Mouse (Mus musculus): Measurements from ENCODE around the gene Parp9. TPM values are rescaled to one million over a fixed set of nuclear protein-coding genes. Genes with fewer than 3 reads are reported as not detected.
"Not testable (repeated sequence)": the region's sequence is repeated elsewhere in the genome, so short reads cannot be mapped to it uniquely, and the experiment has no call there.

Gene Parp9
- total RNA-seq (2021), result 1 to 10 TPM; 3.2 to 3.3 TPM

DNA sequence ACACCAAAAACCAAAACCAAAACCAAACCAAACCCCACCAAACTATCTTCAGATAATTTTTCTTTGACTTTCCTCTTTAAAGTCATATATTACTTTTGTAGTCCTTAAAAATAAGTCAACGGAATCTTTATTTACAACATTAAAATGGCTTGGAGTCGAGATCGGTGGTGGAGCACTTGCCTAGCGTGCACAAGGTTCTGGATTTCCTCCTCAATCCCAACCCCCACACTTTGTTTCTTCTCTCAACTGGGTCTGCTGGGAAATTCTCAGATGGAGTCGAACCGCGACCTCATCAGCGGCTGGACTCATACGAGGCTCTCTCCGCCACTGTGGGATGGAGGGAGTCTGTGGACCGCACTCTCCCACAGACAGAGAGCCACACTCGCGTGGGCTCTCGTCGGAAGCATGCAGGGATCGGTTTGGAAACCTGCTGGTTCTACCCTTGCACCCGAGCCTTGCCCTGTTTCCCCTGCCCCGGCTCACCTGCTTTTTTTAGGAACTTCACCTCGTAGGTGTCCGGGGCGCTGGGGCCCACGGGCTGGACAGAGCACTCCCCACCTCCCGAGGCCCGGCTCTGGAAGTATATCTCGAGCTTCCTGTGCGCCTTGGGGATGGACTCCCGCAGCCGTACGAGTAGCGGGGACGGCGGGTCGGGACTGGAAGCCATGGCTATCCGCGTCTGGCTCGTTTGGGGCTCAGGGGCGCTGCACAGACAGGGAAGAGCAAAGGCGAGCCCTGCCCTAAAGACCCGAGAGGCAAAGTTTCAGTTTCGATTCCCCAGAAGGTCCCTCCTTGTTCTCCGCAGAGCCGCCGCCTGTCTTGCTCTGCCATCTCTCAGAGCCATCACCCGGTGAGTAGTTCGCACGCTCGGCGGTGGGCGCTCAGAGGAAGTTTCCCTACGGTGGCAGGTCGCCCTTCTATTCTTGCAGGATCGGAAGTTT lies at the start of gene Parp9, which contains the start of gene Dtx3l:
Gene Parp9, plus strand, starts transcription at position 260 of the 941 bp plus-strand sequence.
Gene Dtx3l, minus strand, starts transcription at position 941 of the 941 bp plus-strand sequence.
- peak; percentile 30 to 46 for DNase-seq

DNA sequence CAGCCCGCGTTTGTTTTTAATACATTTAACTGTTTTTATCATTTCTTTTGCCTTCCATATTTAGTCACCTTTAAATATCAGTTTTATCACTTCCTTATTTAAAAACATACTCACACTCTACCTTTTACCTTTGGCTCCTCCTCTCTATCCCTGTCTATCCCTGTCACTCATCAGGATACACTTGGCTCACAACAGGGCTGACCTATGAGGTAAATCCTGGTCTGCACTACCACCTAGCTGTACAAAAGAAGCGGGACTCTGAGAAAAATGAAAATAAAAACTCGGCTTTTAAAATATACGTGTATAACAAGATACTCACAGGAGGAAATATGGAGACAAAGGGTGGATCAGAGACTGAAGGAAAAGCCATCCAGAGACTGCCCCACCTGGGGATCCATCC lies 49.4 kb upstream of the Parp9 start:
- no peak for DNase-seq

DNA sequence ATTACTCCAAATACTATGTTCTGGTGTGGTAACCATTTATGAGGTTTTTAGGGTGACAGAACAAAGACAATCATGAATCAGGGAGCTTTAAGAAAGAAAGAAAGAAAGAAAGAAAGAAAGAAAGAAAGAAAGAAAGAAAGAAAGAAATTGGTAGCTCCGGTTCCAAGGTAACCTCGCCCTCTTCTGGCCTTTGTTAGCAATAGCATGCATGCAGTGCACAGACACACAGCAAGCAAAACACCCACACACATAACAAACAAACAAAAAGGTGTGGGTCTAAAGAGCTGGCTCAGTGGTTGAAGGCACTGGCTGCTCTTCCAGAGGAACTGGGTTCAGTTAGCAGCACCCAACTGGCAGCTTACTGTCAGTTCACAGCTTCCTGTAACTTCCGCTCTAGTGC lies 47.6 kb upstream of the Parp9 start:
- DNase-seq, result no peak

DNA sequence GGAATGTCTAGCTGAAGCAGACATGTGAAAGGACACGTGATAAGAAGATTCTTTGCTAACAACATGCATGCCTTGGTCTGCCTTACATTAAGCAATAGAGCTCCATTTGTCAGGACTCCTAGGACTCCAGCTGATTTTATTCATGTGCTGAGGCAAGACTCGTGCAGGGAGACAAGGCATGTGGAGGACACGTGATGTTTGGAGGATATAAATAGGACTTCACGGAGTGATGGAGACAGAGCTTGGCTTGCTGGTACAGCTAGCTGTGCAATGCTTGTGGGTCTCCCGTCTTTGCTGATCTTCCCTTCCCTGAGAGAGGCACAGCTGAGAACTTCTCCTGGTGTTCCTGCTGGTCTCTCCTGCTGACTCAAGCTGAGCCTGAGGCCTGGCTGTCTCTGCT lies 46.7 kb upstream of the Parp9 start:
- not testable (repeated sequence) for DNase-seq

DNA sequence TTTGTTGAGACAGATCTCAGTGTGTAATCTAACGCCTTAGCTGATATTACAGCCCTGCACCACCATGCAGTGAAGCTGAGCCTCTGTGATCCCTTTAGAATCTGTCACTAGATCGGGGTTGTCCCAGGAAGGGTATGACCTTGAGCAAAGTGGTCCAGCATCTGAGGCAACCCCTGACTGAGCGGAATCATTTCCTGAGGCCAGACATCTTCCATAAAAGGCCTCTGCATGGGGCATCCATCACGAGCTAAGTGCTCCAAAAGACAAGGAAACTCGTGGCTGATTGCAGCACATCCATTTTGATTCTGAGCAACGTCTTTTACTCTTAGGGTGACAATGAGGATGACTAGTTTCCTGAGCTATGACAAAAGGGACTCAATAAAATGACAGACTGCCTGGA lies 43.3 kb upstream of the Parp9 start:
- no peak for DNase-seq

DNA sequence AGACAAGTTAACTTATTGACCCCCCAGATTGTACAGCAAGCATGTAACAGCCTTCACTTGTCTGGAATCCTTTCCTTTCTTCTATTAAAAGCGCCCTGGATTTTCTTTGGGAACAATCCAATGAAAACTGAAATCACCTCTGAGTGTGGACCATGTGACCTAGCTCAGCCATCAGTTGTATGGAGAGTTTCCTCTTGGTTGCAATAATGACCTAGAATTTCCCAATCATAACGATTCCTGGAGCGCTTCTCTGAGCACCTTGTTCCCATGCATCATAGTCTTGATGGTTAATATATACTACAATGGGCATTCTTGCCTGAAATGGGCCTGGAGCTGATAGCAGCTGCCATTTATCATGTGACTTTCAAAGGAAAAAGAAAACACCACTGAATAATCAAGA lies 37.7 kb upstream of the Parp9 start:
- no peak for DNase-seq

DNA sequence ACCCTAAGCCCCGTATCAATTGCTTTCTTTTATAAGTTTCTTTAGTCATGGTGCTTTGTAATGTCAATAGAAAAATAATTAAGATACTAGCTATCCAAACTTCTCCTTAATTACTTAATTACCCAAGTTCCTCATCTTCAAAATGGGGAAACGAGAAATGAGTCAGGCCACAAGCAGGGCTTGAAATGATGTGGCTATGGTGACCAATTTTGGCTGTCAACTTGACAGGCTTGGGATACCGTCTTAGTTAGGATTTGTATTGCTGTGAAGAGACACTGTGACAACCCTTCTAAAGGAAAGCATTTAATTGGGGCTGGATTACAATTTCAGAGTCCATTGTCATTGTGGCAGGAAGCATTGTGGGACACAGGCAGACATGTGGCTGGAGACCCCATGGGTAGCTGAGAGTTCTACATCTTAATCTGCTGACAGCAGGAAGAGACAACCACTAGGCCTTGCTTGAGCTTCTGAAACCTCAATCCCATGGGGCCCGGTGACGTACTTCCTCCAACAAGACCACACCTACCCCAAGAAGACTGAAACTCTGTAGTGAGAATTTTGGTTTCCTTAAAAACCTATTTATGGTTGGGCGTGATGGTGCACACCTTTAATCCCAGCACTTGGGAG lies 35.1 kb upstream of the Parp9 start:
- no peak for DNase-seq

DNA sequence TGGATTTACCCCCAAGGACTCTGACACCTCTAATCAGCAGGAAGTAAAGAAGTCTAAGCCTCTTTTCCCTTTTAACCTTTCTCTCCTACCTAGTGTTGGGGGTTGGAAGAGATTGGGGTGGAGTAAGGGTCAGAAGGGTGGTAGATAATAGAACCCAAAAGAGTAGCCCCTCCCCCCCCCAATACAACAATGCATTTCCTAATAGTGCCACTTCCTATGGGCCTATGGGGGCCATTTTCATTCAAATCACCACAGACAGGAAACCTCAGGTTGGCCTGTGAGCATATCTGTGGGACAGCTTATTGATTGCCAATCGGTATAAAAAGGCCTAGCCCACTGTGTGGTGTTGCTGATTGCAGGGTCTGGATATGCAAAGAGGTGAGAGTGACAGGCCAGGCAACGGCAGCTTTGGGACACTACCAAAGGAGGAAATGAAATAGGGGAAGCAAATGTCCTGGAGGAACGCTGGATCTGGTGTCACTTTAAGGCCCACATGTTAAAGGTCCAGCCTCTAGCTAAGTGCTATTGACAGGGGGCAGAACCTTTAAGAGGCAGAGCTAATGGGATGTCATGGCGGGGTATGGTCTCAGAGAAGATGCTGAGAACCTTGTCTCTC lies 34.0 kb upstream of the Parp9 start:
- DNase-seq, result no peak

DNA sequence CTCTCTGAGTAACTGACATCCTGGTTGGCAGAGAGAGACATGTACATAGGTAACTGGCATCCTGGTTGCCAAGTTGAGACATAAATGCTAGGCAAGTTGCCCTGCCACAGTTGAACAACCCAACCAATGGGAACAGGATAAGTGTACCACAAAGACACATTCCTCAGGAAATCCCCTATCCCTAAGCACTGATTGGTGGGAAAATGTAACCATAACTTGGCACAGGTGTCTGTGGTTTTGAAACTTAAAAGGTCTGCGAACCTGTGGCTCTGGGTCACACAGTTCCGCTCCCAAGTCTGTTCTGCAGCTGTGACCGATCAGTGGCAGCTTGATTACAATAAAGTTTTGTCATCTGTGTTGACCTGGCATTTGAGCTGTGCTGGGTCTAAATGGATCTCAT lies 32.9 kb upstream of the Parp9 start:
- DNase-seq, result no peak

DNA sequence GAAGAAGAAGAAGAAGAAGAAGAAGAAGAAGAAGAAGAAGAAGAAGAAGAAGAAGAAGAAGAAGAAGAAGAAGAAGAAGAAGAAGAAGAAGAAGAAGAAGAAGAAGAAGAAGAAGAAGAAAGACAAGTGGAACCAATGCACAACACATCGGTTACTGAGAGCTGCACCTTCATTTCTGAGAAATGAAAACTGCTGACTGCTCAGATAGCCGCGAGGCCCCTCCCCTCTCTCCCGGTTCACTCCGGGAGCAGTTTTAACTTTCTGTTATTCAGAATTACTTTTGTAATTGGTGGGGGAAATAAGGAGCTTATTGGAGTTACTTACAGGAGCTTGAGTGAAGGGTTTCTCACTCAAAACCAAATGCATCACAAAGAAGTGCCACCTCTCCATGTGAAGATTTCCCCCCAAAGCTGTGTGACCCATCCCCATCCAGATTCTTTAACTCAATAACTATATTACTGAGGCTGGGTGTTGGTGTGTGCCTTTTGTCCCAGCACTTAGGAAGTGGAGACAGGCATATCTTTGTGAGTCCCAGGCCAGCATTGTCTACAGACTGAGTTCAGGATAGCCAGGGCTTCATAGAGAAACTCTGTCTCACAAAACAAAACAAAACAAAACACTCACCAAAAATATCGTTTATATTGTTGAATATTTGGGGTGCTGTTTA lies 32.3 kb upstream of the Parp9 start:
- DNase-seq, result no peak

DNA sequence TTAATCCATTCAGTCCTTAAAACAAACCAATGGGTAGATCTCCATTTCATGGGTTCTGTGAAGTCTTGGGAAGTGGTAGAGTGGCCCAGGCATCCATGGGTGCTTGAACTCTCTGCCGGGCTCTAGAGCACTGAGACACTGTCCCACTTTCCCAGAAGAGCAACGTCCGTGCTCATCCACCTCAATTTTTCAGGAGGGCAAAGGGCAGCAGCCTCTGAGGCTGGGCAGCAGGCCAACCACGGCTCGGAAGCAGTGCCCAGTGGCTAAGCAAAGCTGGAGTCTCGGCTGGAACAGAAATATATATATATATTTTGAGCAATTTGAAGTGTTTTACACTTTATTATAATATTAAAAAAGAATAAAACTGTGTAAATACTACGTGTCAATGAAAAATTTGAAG lies 31.4 kb upstream of the Parp9 start:
- no peak for DNase-seq

DNA sequence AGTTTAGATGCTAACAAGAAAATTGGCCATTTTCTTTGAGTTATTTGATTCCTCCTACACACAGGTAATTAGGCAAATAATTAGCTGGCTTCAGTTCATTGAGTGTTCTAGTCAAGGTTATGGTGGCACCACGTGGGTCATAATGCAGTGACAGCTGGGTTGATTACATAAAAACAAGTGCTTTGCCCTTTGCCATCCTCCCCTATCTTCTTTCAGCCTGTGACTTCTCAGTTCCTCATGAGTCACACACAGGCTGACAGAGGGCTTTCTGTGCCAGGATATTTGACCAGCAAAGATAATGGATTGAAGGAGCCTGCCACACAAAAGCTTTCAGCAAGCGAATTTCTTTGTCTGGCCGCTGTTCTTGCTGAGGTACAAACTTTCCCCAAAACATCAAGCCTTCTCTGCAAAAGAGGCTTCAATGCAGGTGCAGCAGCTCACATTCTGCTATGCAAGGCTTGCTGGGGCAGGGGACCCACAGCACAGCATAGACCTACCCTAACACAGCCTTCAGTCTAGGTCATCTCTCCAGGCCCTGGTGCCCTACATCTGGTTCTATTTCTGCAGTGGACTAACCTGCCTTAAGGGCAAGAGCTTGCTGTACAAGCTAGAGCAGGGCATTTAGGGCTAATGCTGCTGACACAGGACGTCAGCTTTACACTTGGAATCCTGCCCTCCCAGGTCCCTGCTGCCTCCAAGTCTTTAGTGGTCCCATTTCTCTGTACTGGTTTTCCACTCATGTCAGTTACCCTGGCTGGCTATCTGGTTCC lies 30.7 kb upstream of the Parp9 start:
- no peak for DNase-seq

DNA sequence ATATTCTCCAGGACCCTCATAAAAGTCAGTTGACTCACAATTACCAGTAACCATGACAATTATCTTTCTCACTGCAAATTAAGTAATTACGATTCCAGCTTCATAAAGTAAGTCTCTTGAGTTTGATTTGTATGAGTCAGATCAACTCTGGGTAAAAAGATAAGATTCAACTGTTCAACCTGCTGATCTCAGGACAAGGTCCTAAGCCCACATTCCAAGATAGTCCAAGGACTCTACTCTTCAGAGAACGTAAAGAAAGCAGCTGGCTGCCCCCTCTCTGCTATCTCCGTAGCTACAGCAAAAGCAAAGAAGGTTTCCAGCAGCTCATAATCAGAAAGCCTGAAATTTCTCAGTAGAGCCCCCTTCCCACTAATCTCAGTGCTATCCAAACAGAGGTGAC lies 26.8 kb upstream of the Parp9 start:
- no peak for DNase-seq

DNA sequence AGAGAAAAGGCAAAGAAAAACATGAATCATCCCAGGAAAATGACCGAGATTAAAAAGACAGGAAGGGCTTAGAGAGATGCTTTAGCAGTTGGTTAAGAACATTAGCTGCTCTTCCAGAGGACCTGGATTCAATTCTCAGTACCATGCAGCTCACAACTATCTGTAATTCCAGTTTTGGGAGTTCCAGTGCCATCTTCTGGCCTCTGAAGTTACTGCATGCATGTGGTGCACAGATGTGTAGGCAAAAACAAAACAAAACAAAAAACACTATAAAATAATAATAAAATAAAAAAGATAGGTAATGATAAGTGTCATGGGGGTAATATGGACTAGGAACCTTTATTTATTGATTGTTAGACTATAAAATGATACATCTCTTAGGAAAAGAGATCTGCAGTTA lies 24.7 kb upstream of the Parp9 start:
- DNase-seq, result no peak

DNA sequence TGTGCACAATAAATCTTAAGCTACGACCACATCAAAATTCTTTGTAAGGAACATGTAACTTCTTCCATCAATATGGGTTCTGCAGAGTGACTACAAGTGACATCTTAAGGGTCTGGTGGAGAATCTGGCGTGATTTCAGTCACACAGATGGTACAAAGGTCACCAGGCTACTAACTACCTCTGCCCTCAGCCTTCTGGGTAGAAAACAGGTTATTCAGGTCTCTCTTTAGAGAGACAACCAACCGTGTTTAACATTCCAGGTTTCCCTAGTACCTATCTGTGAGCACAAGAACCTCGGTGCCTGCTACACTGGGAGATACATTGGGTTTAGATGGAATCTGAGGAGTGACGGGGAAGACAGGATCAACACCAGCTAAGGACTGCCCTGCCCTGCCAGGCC lies 24.0 kb upstream of the Parp9 start:
- no peak for DNase-seq

DNA sequence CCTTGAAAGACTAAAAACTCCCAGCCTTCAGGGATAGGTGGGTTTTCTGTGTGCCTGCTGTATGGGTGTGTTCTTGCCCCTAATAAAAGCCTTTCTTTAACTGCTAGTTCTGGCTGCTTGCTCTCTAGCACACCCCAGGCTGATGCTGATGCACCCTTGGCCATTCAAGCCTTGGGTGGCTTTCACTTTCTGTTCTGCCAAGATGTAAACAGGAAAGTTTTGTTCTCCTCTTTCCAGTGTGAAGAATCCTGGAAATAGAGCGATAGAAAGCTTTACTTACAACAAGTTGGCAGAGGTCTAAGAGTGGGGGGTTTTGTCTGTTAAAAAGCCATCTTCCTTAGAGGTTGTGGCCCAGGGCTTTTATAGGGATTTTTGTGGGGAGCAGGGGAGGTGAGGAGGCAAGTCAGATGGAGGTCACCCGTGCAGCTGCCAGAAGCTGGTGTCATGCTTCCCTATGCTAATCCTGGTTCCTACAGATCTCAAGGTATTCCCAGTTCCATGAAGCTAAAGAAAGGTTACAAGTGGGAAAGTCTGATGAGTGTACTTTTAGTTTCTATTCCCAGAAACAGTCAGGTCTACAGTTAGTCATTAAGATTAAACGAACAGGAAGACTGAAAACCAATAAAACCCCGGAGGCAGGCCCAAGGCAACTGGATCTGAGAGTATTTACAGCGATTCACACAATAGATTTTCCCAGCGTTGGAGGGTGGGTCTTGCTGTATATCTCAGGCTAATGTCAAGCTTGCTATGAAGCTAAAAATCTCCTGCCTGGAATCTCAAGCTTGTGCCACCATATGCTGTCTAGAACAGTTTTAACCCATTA lies 19.3 kb upstream of the Parp9 start:
- DNase-seq, result no peak

DNA sequence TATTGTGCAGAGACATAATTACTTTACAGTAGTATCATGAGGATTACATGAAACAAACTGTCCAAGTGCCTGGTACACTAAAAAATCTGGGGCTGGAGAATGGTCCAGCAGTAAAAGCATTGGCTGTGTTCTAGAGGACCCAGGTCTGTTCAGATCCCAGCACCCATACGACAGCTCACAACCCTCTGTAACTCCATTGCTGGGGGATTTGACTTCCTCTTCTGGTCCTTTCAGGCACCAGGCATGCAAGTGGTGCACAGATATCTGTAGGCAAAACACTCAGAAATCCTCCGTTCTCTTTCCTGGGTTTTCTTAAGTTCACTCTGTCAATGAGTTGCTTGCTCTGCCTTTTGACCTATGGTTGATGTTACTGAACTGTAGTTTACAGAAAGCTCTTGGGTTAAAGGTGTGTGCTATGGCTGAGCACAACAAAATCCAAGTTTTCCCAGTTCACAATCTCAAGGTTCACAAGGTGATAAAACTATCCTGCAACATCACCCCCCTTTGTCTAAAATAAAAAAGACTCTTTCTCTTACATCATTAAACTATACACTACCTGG lies 16.5 kb upstream of the Parp9 start:
- DNase-seq, result no peak

DNA sequence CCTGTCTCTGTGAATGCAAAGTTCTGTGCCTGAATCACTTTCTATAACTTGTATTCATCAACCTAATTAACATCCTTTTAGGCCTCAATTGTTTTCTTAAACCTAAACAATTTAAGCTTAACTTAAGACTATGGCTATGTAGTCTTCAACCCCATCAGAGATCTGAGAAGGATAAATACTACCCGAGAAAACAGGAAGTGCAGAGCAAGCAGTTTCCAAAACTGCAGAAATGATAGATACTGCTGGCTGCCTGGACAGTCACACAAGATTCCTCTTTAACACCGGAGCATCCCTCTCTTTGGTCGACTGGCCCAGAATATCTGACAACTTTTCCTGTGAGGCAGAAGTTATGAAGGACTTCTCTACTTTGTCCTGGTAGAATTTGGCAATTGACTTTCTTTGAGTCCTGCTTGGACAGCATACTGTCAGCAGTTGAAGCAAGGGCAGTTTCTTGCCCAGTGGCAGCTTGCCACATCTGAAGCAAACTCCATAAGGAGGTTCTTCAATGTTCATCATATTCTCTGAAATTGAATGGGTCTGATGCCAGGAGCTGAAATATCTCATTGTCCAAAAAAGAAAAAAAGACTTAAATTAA lies 15.9 kb upstream of the Parp9 start:
- no peak for DNase-seq

DNA sequence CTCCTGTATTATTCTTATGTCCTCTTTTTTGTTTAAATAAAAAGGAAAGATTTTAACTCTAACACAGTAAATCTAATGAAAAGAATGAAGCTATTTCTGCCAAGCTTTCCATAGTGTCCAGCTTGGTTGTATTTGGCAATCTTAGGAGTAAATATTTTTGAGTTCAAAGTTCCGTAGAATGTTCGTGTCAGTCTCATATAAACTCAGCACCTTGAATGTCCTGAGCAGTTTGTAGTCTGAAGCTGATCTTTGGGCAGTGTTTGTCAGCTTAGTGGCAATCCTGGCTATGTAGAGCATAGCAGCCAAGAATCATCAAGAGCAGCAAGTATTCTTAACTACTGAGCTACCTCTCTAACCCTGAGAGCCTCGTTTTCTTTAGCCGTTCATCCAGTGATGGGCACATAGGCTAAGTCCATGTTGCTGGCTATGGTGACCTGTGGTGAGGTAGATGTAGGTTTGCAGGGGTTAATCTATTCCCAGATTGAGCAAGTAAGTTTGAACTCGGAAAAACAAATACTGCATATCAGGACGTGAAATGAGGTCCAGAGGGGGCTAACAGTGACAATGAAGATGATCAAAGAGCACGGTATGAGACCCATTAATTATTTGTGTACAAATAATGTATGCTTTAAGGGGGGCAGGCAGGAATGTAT lies 14.6 kb upstream of the Parp9 start:
- no peak for DNase-seq

DNA sequence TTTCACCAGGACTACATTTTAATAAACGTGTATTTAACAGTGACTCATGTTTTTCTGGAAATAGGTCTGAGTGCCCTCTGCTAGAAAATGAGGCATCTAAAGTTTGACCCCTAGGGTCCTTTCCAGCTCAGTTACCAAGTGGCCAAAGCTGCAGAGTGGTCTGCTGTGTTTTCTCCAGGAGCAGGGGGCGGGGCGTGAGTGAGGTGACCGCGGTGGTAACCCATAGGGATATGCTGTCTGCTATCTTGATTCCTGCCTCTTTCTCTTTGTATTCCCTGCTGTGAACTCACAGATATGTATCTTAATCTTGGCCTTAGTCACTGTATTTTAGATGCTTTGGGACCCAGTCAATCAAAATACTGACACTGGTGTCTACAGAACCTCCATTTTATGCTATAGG lies 13.9 kb upstream of the Parp9 start:
- DNase-seq, result no peak
